Mouse (Mus musculus) G1E (cell line): ENCODE results near the gene Gm43064. TPM values are rescaled to one million over a fixed set of nuclear protein-coding genes. Genes with fewer than 3 reads are reported as not detected.

Experiments
- ATAC-seq: 2 replicates; pipeline ENCODE4 v1.8.0; 2016; ENCODE audit warnings: mild to moderate bottlenecking; ENCODE audit not compliant: insufficient number of reproducible peaks, poor library complexity, low FRiP score, severe bottlenecking; ENCODE audit errors: extremely low read depth
- DNase-seq: peaks from one replicate; pipeline ENCODE4 v3.0.0; 2012; ENCODE audit warnings: low spot score
- H3K27me3 ChIP-seq: 2 replicates; pipeline ENCODE4 v1.6.1; 2012; ENCODE audit warnings: mild to moderate bottlenecking, low read length, inconsistent platforms; ENCODE audit not compliant: insufficient read depth
- H3K36me3 ChIP-seq: replicated peaks from 2 replicates; pipeline ENCODE3; 2012; ENCODE audit warnings: mild to moderate bottlenecking, inconsistent platforms
- H3K4me1 ChIP-seq: 2 replicates; pipeline ENCODE4 v1.6.1; 2012; ENCODE audit warnings: low read depth, low read length, inconsistent platforms, mixed read lengths; ENCODE audit not compliant: insufficient read depth
- H3K4me3 ChIP-seq: 2 replicates; pipeline ENCODE4 v1.5.1; 2012; ENCODE audit warnings: low read depth, mild to moderate bottlenecking, inconsistent platforms, low read length, moderate library complexity, mixed read lengths
- H3K9me3 ChIP-seq: replicated peaks from 2 replicates; pipeline ENCODE4 v1.6.1; 2012; ENCODE audit warnings: inconsistent platforms
- CTCF ChIP-seq: IDR thresholded peaks from 2 replicates; pipeline ENCODE4 v1.5.1; 2012; ENCODE audit warnings: low read depth, low read length, inconsistent platforms, mixed read lengths
- GATA1 ChIP-seq: IDR thresholded peaks from 2 replicates; pipeline ENCODE4 v1.6.1; 2012; ENCODE audit warnings: borderline replicate concordance, low read length, inconsistent platforms, mixed read lengths
- GATA2 ChIP-seq: IDR thresholded peaks from 2 replicates; pipeline ENCODE4 v1.6.1; 2012; ENCODE audit warnings: low read depth, low read length, inconsistent platforms, borderline replicate concordance
- POLR2AphosphoS5 ChIP-seq: IDR thresholded peaks from 2 replicates; pipeline ENCODE4 v1.6.1; 2012; ENCODE audit warnings: low read depth, low read length, inconsistent platforms; ENCODE audit not compliant: insufficient replicate concordance
- TAL1 ChIP-seq: conservative IDR thresholded peaks from 2 replicates; pipeline ENCODE4 v1.6.1; 2012; ENCODE audit warnings: low read depth, low read length, inconsistent platforms, mixed read lengths
- polyA plus RNA-seq: library from polyadenylated mRNA; stranded (reverse); fragments of >175 nt; gene quantifications from 2 replicates; pipeline ENCODE4 v1.2.3, GENCODE M21; 2012
- total RNA-seq, 2 experiments: library from RNA; stranded (forward) in 1 of 2; stranded (reverse) in 1 of 2; fragments of 200-1000 nt in 1 of 2; fragments of >200 nt in 1 of 2; fragmentation: Nextera tagmentation in 1 of 2; gene quantifications; 2 replicates each; pipeline ENCODE4 v1.2.3; 2014 to 2017

Gm43064 gene
- total and polyA plus RNA-seq, 3 experiments: 0.05 to 8.7 (median 0.82) TPM

DNA sequence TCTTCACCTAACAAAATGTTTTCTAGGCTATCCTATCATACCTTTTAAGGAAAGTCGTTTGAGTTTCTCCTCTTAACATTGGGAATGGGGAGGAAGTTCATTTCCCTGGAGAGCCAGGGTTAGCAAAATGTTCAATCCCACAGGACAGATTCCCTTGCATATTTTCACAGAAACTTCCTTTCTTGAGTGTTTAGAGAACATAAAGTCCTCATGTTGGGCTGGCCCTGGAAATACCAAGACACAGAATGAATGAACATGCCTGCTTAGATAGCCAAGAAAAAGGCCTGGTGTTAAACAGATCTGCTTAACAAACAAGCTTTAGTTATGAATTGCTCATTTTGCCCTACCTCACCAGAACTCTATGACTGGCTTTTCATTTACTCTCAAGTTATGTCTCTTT is 16.8 kb upstream of the Gm43064 start:
- Histone ChIP-seq H3K4me1 (peaks cover 59% of the 10 kb centered on the region), H3K4me3 (no peak overlapping the region), H3K27me3 (no peaks in the 10 kb centered on the region), H3K9me3 (no peaks in the 10 kb centered on the region), H3K36me3 (no peaks in the 10 kb centered on the region)
- ATAC-seq (no peak), DNase-seq (no peak)
- TF ChIP-seq GATA1 (no peak), GATA2 (no peak), POLR2AphosphoS5 (no peak), TAL1 (no peak), CTCF (no peak)

DNA sequence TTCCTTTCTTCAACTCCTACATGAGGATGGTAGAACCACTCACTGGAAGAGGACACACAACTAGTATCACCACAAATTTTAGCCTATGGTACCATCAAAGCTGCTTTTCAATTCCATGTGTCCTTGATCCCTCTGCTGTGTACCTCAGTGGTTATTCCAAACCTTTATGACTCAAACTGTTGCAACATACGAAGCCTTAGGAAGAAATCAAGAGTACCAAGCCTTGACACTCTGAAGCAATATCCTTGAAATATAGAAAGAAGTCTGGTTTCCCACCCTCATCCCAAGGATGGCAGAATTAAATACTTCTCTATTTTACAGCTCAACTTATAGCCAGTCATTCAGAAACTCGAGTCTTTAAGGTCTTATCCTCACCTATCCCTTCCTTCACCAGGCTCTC is 13.0 kb upstream of the Gm43064 start:
- Histone ChIP-seq H3K4me3 (no peak overlapping the region), H3K27me3 (no peaks in the 10 kb centered on the region), H3K9me3 (peaks cover 3% of the 10 kb centered on the region), H3K36me3 (peaks cover under 1% of the 10 kb centered on the region), H3K4me1 (peaks cover 74% of the 10 kb centered on the region)
- TF ChIP-seq POLR2AphosphoS5 (no peak), GATA1 (no peak), GATA2 (no peak), CTCF (no peak), TAL1 (no peak)
- DNase-seq: no peak
- no peak for ATAC-seq

DNA sequence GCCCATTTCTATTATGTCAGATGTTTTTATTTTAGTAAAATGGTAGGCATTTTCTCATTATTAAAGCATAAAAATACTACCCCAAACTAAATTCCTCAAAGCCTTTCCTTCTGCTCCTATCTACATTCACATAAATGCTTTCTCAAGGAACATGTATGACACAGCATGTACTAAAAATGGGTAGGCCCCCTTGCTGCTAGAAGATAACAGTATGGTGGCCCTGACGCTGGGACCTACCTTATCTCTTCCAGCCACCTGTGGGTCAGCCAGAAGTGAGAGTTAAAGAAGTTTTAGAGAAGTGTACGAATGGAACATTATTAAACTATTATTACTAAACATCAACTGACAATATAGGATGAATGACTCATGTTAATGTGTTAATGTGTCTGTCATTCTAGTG is 9.9 kb upstream of the Gm43064 start:
- ATAC-seq: peak; percentile 93
- TF ChIP-seq TAL1: peak; percentile 97
- no peak for TF ChIP-seq CTCF
- Histone ChIP-seq H3K9me3 (peaks cover 3% of the 10 kb centered on the region), H3K4me1 (peaks cover 72% of the 10 kb centered on the region), H3K27me3 (no peaks in the 10 kb centered on the region), H3K4me3 (no peak overlapping the region), H3K36me3 (peaks cover 29% of the 10 kb centered on the region)
- DNase-seq: peak; percentile 35

DNA sequence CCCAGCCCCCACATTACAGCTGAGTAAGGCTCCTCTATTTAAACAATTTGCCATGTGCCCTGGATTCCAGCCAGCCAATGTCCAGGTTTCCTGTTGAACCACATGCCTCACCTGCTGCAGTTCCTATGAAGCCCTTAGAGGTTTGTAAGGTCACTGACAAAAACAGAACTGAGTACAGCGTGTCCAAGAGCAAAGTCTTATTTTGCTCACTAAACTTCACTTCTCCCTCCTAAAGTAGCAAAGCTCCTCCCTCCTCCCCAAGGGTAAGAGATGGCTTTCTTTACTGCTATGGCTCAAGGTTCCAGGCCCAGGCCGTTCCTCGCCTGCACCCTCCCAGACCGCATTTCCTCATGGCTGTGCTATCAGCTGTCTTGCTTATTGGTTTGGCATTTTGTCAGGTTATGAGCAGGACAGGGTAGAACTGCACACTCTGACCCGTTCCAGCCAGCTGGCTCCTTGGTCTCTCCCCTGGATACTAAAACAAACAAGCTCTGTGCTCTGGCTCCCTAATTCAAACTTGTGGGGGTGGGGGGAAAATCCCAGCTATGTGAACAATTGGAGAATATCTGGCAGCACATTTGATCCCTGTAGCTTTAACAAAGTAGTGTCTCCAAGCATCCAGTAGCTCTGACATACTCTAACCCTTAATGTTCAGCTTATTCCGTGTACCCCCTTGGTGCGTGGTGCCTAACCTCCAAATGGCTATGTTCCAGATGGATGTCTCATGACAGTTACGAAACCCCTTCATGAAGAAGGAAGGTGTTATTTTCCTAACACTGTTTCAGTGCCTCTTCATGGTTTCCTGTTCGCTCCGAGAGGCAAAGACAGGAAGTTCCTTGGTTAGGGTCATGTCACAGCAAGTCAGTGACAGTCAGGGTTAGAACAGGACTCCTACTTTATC is 7.5 kb upstream of the Gm43064 start:
- Histone ChIP-seq H3K4me3 (no peak overlapping the region), H3K27me3 (no peaks in the 10 kb centered on the region), H3K36me3 (peaks cover 48% of the 10 kb centered on the region), H3K4me1 (peaks cover 75% of the 10 kb centered on the region), H3K9me3 (peaks cover 3% of the 10 kb centered on the region)
- no peak for ATAC-seq
- DNase-seq: no peak
- TF ChIP-seq GATA2 (no peak), GATA1 (no peak), CTCF (no peak), TAL1 (no peak)

DNA sequence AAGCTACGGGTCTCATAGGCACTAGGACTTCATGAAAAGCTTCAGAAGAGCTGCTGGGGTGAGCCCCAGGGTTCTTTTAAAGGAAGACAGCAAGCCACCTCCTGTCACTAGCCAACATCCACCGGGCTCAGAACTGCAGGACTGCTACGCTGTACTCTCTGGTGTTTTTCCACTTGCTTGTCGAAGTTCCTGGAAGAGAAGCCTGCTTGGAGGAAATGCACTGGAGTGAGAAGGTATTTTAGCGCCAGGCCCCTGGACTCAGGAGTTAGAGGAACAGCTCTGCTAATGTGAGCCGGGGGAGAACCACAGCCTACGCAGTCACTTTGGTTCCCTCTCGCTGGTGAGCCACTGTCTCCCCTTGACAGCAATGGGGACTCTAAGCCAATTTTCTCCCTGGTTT is 6.5 kb upstream of the Gm43064 start:
- DNase-seq (no peak), ATAC-seq (no peak)
- H3K27me3 ChIP-seq: no peaks in the 10 kb centered on the region
- no peak overlapping the region for H3K4me3 ChIP-seq
- H3K36me3 ChIP-seq: peaks cover 58% of the 10 kb centered on the region
- peaks cover 3% of the 10 kb centered on the region for H3K9me3 ChIP-seq
- H3K4me1 ChIP-seq: peaks cover 84% of the 10 kb centered on the region
- TF ChIP-seq GATA1: no peak
- no peak for TF ChIP-seq TAL1
- TF ChIP-seq CTCF: no peak
- no peak for TF ChIP-seq GATA2
- no peak for TF ChIP-seq POLR2AphosphoS5

DNA sequence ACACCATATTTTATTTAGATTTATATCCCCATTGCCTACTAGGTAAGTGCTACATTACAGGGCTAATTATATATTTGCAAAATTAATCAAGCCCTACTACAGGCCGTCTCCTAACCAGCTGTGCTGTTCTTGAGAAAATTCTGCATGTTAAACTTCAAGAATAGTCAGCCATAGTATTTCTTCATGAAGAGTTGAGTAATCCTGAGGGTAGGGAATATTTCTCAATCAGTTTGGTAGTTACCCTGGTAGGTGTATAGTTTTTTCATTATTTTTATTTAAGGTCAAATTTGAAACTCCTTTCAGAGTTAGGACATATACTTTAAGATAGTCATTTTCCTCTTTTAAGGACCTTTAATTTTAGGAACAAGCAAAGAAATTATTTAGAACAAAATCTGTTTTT is 3.7 kb upstream of the Gm43064 start:
- Histone ChIP-seq H3K4me1 (peaks cover 65% of the 10 kb centered on the region), H3K9me3 (no peaks in the 10 kb centered on the region), H3K27me3 (no peaks in the 10 kb centered on the region), H3K36me3 (peaks cover 60% of the 10 kb centered on the region), H3K4me3 (no peak overlapping the region)
- TF ChIP-seq TAL1 (no peak), POLR2AphosphoS5 (no peak), CTCF (no peak), GATA1 (no peak), GATA2 (no peak)
- ATAC-seq (no peak), DNase-seq (no peak)

DNA sequence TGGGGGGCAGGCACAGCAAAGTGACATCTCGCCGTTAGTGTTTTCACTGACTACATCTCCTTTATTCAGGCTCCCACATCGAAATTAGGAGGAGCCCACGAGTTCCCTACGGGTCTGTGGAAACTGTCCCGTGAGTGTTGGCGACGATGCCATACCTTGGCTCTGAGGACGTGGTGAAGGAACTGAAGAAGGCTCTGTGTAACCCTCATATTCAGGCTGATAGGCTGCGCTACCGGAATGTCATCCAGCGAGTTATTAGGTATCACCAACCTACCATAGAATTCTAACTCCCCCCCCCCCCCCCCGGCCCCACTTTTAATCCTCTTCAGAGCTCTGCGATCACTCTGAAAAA is 402 bp downstream of the Gm43064 start:
- no peaks in the 10 kb centered on the region for H3K27me3 ChIP-seq
- H3K36me3 ChIP-seq: peaks cover 56% of the 10 kb centered on the region
- TF ChIP-seq GATA2 (no peak), GATA1 (no peak), TAL1 (no peak), POLR2AphosphoS5 (no peak), CTCF (no peak)
- no peaks in the 10 kb centered on the region for H3K9me3 ChIP-seq
- ATAC-seq (no peak), DNase-seq (no peak)
- peaks cover 43% of the 10 kb centered on the region for H3K4me1 ChIP-seq
- peak overlapping the region; percentile 86 for H3K4me3 ChIP-seq
